7 mouse cellular contexts compared by ENCODE assay signal in the genomic region with DNA sequence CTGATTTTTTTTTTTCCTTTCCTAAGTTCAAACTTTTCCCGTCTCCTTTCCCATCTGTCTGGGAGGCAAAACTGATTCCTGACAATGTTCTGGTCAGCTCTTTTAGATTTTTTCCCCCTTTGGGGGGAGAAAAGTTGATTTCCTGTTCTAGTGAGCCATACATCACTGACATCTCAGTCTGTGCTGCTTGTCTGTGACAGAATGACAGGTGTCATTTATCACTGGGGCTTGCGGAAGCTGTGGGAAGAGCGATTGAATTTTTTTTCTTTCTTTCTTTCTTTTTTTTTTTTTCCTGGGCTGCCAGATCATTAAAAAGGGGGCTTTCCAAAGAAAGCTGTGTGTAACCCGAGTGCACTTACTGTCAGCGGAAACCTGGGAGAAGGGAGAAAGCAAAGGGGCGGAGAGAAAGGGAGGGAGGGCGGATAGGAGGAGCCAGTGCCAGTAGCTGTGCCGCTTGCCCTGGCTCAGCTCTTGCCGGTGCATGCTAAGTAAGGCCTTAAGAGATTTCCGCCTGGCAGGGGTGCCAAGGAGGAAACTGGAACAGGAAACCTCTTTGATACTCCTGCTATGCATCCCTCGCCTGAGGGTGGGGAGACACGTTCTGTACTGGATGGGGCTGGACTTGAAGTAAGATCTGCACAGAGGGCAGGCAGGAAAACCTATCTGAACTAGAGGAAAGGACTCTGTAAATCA.
DNase-seq lines count a peak whose midpoint lies in the region; ATAC-seq lines count a peak whose summit lies in the region.

No protein-coding gene starts in this region.

- peaks cover 2% of the 10 kb centered on the region; the same call in 1 of the 2 replicates for H3K4me1 ChIP-seq in embryonic facial prominence, embryonic 11.5 days (ENCODE audit: control insufficient read depth, insufficient read depth, low read length)
- H3K4me1 ChIP-seq in intestine, embryonic 15.5 days (replicated peaks) = peaks cover 20% of the 10 kb centered on the region
- H3K4me1 ChIP-seq in midbrain, embryonic 15.5 days = peaks cover 21% of the 10 kb centered on the region

- DNase-seq in embryonic facial prominence, embryonic 11.5 days (ENCODE audit: low spot score) = peak; percentile 86
- peak; percentile 98 for DNase-seq in heart, adult 11 months
- DNase-seq in liver = peak; percentile 54
- peak; percentile 17 for DNase-seq in telencephalon, adult 2 months (ENCODE audit: low read depth, low spot score)

- H3K27me3 ChIP-seq in embryonic facial prominence, embryonic 11.5 days (ENCODE audit: control insufficient read depth, insufficient read depth, low read length) = no peaks in the 10 kb centered on the region
- no peaks in the 10 kb centered on the region for H3K27me3 ChIP-seq in intestine, embryonic 15.5 days (replicated peaks)
- H3K27me3 ChIP-seq in midbrain, embryonic 15.5 days (replicated peaks) = no peaks in the 10 kb centered on the region

- H3K36me3 ChIP-seq in embryonic facial prominence, embryonic 11.5 days (replicated peaks; ENCODE audit: control insufficient read depth, insufficient read depth, low read depth, low read length) = no peaks in the 10 kb centered on the region
- H3K36me3 ChIP-seq in intestine, embryonic 15.5 days = no peaks in the 10 kb centered on the region
- H3K36me3 ChIP-seq in midbrain, embryonic 15.5 days (replicated peaks) = no peaks in the 10 kb centered on the region

- H3K4me2 ChIP-seq in embryonic facial prominence, embryonic 11.5 days (ENCODE audit: low read depth, low read length) = peak overlapping the region; percentile 43
- H3K4me2 ChIP-seq in intestine, embryonic 15.5 days (replicated peaks) = peak overlapping the region; percentile 54
- peak overlapping the region; percentile 41 for H3K4me2 ChIP-seq in midbrain, embryonic 15.5 days

- peak; percentile 74 for ATAC-seq in activated CD4-positive, CD25-positive, alpha-beta regulatory T cell, adult 4 months
- peak; percentile 83 for ATAC-seq in embryonic facial prominence, embryonic 11.5 days (replicated peaks; ENCODE audit: insufficient number of reproducible peaks, low FRiP score, low TSS enrichment, low read depth)
- peak; percentile 90 for ATAC-seq in intestine, embryonic 15.5 days
- peak; percentile 79 for ATAC-seq in midbrain, embryonic 15.5 days (replicated peaks)

- 1% methylated on average over 12 of the region's 12 CpGs for WGBS in embryonic facial prominence, embryonic 11.5 days
- WGBS in intestine, embryonic 15.5 days = 5% methylated on average over 12 of the region's 12 CpGs
- WGBS in midbrain, embryonic 15.5 days = 3% methylated on average over 12 of the region's 12 CpGs

- no peak overlapping the region for H3K27ac ChIP-seq in embryonic facial prominence, embryonic 11.5 days (replicated peaks; ENCODE audit: low read depth, low read length)
- peak overlapping the region; percentile 38 for H3K27ac ChIP-seq in intestine, embryonic 15.5 days
- H3K27ac ChIP-seq in midbrain, embryonic 15.5 days = peak overlapping the region; percentile 55

- H3K9me3 ChIP-seq in embryonic facial prominence, embryonic 11.5 days (replicated peaks; ENCODE audit: control insufficient read depth, low read length) = no peaks in the 10 kb centered on the region
- no peaks in the 10 kb centered on the region for H3K9me3 ChIP-seq in intestine, embryonic 15.5 days
- H3K9me3 ChIP-seq in midbrain, embryonic 15.5 days = no peaks in the 10 kb centered on the region

- peak overlapping the region; percentile 21 for H3K4me3 ChIP-seq in embryonic facial prominence, embryonic 11.5 days (ENCODE audit: low read depth, low read length)
- peak overlapping the region; percentile 1; the same call in 1 of the 2 replicates for H3K4me3 ChIP-seq in intestine, embryonic 15.5 days (replicated peaks)
- H3K4me3 ChIP-seq in midbrain, embryonic 15.5 days = peak overlapping the region; percentile 24

- peak overlapping the region; percentile 62 for H3K9ac ChIP-seq in embryonic facial prominence, embryonic 11.5 days (replicated peaks; ENCODE audit: low read length)
- H3K9ac ChIP-seq in intestine, embryonic 15.5 days = no peak overlapping the region
- H3K9ac ChIP-seq in midbrain, embryonic 15.5 days = no peak overlapping the region

Comparison
In these comparisons a context has a peak if more than half of its experiments do, and no peak if none do; other contexts are left out.
1. DNase-seq: peak in every context shown above with its lines; median percentile 98 in heart, adult 11 months; 86 in embryonic facial prominence, embryonic 11.5 days; 54 in liver; 17 in telencephalon, adult 2 months.